Mouse (Mus musculus) embryonic fibroblast, embryonic 13.5 days (primary cell): ENCODE data around the gene Ino80d.

ENCODE experiments used
- CTCF ChIP-seq: IDR thresholded peaks from 2 replicates; pipeline ENCODE4 v1.5.1; 2011; ENCODE audit warnings: mild to moderate bottlenecking, control low read depth, low read length, moderate library complexity, borderline replicate concordance; ENCODE audit not compliant: insufficient read depth
- POLR2A ChIP-seq: IDR thresholded peaks from 2 replicates; pipeline ENCODE4 v1.6.1; 2011; ENCODE audit warnings: low read depth, mild to moderate bottlenecking, control low read depth, low read length, moderate library complexity

DNA sequence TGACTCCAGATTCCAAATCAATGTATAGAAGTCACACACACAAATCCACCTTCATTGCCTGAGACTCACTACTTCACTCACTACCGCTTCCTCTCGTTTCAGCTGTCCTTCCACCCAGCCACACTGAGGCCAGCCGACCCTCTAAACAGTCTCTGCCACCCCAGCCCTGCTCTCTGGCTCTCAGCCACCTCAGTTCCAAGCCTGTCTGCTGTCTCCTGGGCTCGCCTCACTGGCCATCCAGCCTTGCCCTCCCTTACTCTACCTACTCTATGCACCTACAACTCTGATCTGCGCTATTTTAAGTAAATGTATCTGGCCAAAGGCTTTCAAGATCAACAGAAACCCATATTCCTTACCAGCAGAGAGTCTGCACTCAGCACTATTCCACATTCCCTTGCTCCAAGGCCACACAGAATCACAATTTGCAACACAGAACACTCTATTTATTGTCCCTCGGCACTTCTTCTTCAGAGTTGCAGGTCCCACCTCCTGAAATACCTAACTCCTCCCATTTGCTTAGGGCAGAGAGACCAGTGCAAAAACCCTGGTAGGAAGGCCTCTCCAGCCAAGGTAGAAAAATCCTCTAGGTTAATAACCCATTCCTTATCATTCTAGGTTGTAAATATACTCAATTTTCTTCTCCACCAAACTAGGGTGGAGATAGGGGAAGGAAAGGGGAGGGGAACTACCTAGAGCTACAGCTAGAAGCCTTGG lies 6.7 kb downstream of the Ino80d start:
- TF ChIP-seq CTCF (no peak), POLR2A (no peak)
